Mouse (Mus musculus): ENCODE measurements around the gene Lpo. TPM values are rescaled to one million over a fixed set of nuclear protein-coding genes. Genes with fewer than 3 reads are reported as not detected.

Gene Lpo
- polyA plus RNA-seq, 1 experiment from 2014 or later = 0.25 TPM

GRCm38 (mm10) chr11:87801711-87802275 lies 26.3 kb downstream of the Lpo start:
- Histone ChIP-seq H3K4me1 (ENCODE audit: control insufficient read depth, insufficient read depth, low read length) (no peaks in the 10 kb centered on the region), H3K4me2 (ENCODE audit: low read depth, low read length) (no peak overlapping the region), H3K36me3 (replicated peaks; ENCODE audit: control insufficient read depth, insufficient read depth, low read depth, low read length) (no peaks in the 10 kb centered on the region), H3K9ac (replicated peaks; ENCODE audit: low read length) (no peak overlapping the region), H3K27me3 (ENCODE audit: control insufficient read depth, insufficient read depth, low read length) (no peaks in the 10 kb centered on the region), H3K4me3 (ENCODE audit: low read depth, low read length) (no peak overlapping the region), H3K9me3 (replicated peaks; ENCODE audit: control insufficient read depth, low read length) (no peaks in the 10 kb centered on the region), H3K27ac (replicated peaks; ENCODE audit: low read depth, low read length) (no peak overlapping the region)
- ATAC-seq (replicated peaks; ENCODE audit: insufficient number of reproducible peaks, low FRiP score, low TSS enrichment, low read depth) (no peak), DNase-seq (ENCODE audit: low spot score) (no peak)
- WGBS = 84% methylated on average over 22 of the region's 22 CpGs

DNA sequence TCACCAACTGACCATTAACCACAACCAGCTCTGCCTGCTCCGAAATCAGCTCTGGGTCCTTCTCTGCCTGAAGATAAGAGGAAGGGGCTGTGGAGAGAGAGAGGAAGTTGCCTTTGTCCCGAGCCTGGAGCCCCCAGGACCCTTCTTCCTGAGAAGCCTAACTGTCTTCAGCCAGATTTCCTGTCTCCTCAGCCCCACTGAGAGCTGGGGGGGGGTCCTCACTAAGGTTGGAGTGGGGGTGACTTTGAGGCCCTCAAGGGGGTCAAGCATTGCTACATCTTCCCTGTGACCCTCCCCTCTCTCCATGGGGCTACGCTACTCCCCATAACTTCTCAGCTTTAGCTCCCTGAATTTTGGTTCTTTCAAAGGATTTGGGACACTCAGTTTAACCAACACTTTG lies 34.6 kb downstream of the Lpo start, which contains the start of gene Mpo:
TSS of gene Mpo (plus strand) at position 122 of the 400 bp plus-strand sequence.
- Histone ChIP-seq H3K27me3 (ENCODE audit: control insufficient read depth, insufficient read depth, low read length) (no peaks in the 10 kb centered on the region), H3K27ac (replicated peaks; ENCODE audit: low read depth, low read length) (no peak within 1 kb of the TSS), H3K4me1 (ENCODE audit: control insufficient read depth, insufficient read depth, low read length) (no peaks in the 10 kb centered on the region), H3K9me3 (replicated peaks; ENCODE audit: control insufficient read depth, low read length) (no peaks in the 10 kb centered on the region), H3K9ac (replicated peaks; ENCODE audit: low read length) (no peak within 1 kb of the TSS), H3K4me2 (ENCODE audit: low read depth, low read length) (no peak within 1 kb of the TSS), H3K4me3 (ENCODE audit: low read depth, low read length) (no peak within 1 kb of the TSS), H3K36me3 (replicated peaks; ENCODE audit: control insufficient read depth, insufficient read depth, low read depth, low read length) (no peaks in the 10 kb centered on the region)
- DNase-seq (ENCODE audit: low spot score) (no peak), ATAC-seq (replicated peaks; ENCODE audit: insufficient number of reproducible peaks, low FRiP score, low TSS enrichment, low read depth) (no peak)
- 54% methylated on average over 2 of the region's 3 CpGs for WGBS

DNA sequence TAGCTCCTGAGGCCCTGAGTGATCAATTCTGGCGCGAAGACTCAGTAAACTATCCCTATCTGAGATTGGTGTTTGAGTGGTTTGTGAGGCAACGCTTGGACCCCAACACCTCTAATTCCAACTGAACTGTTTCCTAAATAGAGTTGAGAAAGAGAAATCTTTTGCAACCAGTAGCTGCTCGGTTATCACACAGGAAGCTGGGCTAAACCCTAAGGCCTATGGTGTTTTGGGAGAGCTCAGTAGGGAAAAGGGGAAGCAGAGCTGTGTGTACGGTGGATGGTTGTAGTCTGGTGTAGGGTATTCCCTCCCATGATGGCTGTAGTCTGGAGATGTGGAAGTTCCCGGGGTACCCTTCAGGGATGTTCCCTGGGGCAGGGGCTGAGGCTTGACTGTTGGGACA lies 38.0 kb downstream of the Lpo start:
- Histone ChIP-seq H3K4me3 (ENCODE audit: low read depth, low read length) (no peak overlapping the region), H3K27ac (replicated peaks; ENCODE audit: low read depth, low read length) (no peak overlapping the region), H3K27me3 (ENCODE audit: control insufficient read depth, insufficient read depth, low read length) (no peaks in the 10 kb centered on the region), H3K4me2 (ENCODE audit: low read depth, low read length) (no peak overlapping the region), H3K36me3 (replicated peaks; ENCODE audit: control insufficient read depth, insufficient read depth, low read depth, low read length) (no peaks in the 10 kb centered on the region), H3K4me1 (ENCODE audit: control insufficient read depth, insufficient read depth, low read length) (no peaks in the 10 kb centered on the region), H3K9ac (replicated peaks; ENCODE audit: low read length) (no peak overlapping the region), H3K9me3 (replicated peaks; ENCODE audit: control insufficient read depth, low read length) (no peaks in the 10 kb centered on the region)
- 86% methylated on average over 6 of the region's 6 CpGs for WGBS
- ATAC-seq (replicated peaks; ENCODE audit: insufficient number of reproducible peaks, low FRiP score, low TSS enrichment, low read depth) = no peak
- no peak for DNase-seq (ENCODE audit: low spot score)

GRCm38 (mm10) chr11:87780130-87780529 lies 48.0 kb downstream of the Lpo start:
- no peaks in the 10 kb centered on the region for H3K27me3 ChIP-seq (ENCODE audit: control insufficient read depth, insufficient read depth, low read length)
- 86% methylated on average over 8 of the region's 8 CpGs for WGBS
- H3K9me3 ChIP-seq (replicated peaks; ENCODE audit: control insufficient read depth, low read length) = no peaks in the 10 kb centered on the region
- H3K36me3 ChIP-seq (replicated peaks; ENCODE audit: control insufficient read depth, insufficient read depth, low read depth, low read length) = no peaks in the 10 kb centered on the region
- no peak overlapping the region for H3K4me2 ChIP-seq (ENCODE audit: low read depth, low read length)
- no peaks in the 10 kb centered on the region; the same call in 1 of the 2 replicates for H3K4me1 ChIP-seq (ENCODE audit: control insufficient read depth, insufficient read depth, low read length)
- H3K9ac ChIP-seq (replicated peaks; ENCODE audit: low read length) = no peak overlapping the region
- H3K27ac ChIP-seq (replicated peaks; ENCODE audit: low read depth, low read length) = no peak overlapping the region
- no peak for ATAC-seq (replicated peaks; ENCODE audit: insufficient number of reproducible peaks, low FRiP score, low TSS enrichment, low read depth)
- DNase-seq (ENCODE audit: low spot score) = no peak
- no peak overlapping the region for H3K4me3 ChIP-seq (ENCODE audit: low read depth, low read length)

GRCm38 (mm10) chr11:87779392-87779791 lies 48.7 kb downstream of the Lpo start:
- Histone ChIP-seq H3K9me3 (replicated peaks; ENCODE audit: control insufficient read depth, low read length) (no peaks in the 10 kb centered on the region), H3K4me1 (ENCODE audit: control insufficient read depth, insufficient read depth, low read length) (no peaks in the 10 kb centered on the region; the same call in 1 of the 2 replicates), H3K36me3 (replicated peaks; ENCODE audit: control insufficient read depth, insufficient read depth, low read depth, low read length) (no peaks in the 10 kb centered on the region), H3K4me2 (ENCODE audit: low read depth, low read length) (no peak overlapping the region), H3K9ac (replicated peaks; ENCODE audit: low read length) (no peak overlapping the region), H3K27me3 (ENCODE audit: control insufficient read depth, insufficient read depth, low read length) (no peaks in the 10 kb centered on the region), H3K27ac (replicated peaks; ENCODE audit: low read depth, low read length) (no peak overlapping the region), H3K4me3 (ENCODE audit: low read depth, low read length) (no peak overlapping the region)
- DNase-seq (ENCODE audit: low spot score) (no peak), ATAC-seq (replicated peaks; ENCODE audit: insufficient number of reproducible peaks, low FRiP score, low TSS enrichment, low read depth) (no peak)
- 83% methylated on average over 4 of the region's 4 CpGs for WGBS

- Histone ChIP-seq H3K27me3 (ENCODE audit: control insufficient read depth, insufficient read depth, low read length) (no peaks in the 10 kb centered on the region), H3K9me3 (replicated peaks; ENCODE audit: control insufficient read depth, low read length) (no peaks in the 10 kb centered on the region), H3K36me3 (replicated peaks; ENCODE audit: control insufficient read depth, insufficient read depth, low read depth, low read length) (no peaks in the 10 kb centered on the region), H3K4me1 (ENCODE audit: control insufficient read depth, insufficient read depth, low read length) (no peaks in the 10 kb centered on the region; the same call in 1 of the 2 replicates), H3K27ac (replicated peaks; ENCODE audit: low read depth, low read length) (no peak overlapping the region), H3K4me2 (ENCODE audit: low read depth, low read length) (peak overlapping the region; percentile 81), H3K9ac (replicated peaks; ENCODE audit: low read length) (peak overlapping the region; percentile 65; the same call in 1 of the 2 replicates), H3K4me3 (ENCODE audit: low read depth, low read length) (no peak overlapping the region)
- no peak for DNase-seq (ENCODE audit: low spot score)
- 29% methylated on average over 12 of the region's 12 CpGs for WGBS
- ATAC-seq (replicated peaks; ENCODE audit: insufficient number of reproducible peaks, low FRiP score, low TSS enrichment, low read depth) = 0 out of 2 replicates have a peak, but pooled peaks have one; percentile 1
These were observed 49.2 kb downstream of the Lpo start for GRCm38 (mm10) chr11:87778915-87779314.

DNA sequence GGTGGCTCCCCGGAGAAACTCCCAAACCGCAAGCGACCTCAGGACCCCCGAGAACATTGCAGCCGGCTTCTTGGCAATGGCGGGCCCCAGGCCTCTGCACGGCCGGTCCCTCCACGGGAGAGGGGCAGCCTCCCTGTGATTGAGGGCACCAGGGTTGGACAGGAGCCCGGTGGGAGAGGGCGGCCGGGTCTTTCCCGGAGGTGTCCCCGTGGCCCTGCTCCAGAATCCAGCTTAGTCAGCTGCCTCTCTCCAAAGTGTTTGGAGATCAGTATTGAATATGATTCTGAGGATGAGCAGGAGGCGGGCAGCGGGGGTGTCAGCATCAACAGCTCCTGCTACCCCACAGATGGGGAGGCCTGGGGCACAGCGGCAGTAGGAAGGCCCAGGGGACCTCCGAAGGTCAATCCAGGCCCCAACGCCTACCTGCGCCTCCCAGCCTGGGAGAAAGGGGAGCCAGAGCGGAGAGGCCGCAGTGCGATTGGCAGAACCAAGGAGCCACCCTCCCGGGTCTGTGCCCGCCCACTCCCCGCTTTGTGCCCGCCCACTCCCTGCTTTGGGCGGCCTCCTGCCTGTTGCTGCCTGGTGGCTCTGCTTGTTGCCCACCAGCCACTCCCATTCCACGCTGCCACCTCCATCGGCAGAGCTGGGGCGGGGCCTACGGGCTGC lies 49.9 kb downstream of the Lpo start:
- Histone ChIP-seq H3K4me3 (ENCODE audit: low read depth, low read length) (peak overlapping the region; percentile 29), H3K9me3 (replicated peaks; ENCODE audit: control insufficient read depth, low read length) (no peaks in the 10 kb centered on the region), H3K4me2 (ENCODE audit: low read depth, low read length) (peak overlapping the region; percentile 81), H3K36me3 (replicated peaks; ENCODE audit: control insufficient read depth, insufficient read depth, low read depth, low read length) (no peaks in the 10 kb centered on the region), H3K27ac (replicated peaks; ENCODE audit: low read depth, low read length) (no peak overlapping the region), H3K27me3 (ENCODE audit: control insufficient read depth, insufficient read depth, low read length) (no peaks in the 10 kb centered on the region), H3K9ac (replicated peaks; ENCODE audit: low read length) (peak overlapping the region; percentile 65), H3K4me1 (ENCODE audit: control insufficient read depth, insufficient read depth, low read length) (no peaks in the 10 kb centered on the region; the same call in 1 of the 2 replicates)
- 9% methylated on average over 27 of the region's 32 CpGs for WGBS
- ATAC-seq (replicated peaks; ENCODE audit: insufficient number of reproducible peaks, low FRiP score, low TSS enrichment, low read depth) (peak; percentile 82), DNase-seq (ENCODE audit: low spot score) (peak; percentile 88)

DNA sequence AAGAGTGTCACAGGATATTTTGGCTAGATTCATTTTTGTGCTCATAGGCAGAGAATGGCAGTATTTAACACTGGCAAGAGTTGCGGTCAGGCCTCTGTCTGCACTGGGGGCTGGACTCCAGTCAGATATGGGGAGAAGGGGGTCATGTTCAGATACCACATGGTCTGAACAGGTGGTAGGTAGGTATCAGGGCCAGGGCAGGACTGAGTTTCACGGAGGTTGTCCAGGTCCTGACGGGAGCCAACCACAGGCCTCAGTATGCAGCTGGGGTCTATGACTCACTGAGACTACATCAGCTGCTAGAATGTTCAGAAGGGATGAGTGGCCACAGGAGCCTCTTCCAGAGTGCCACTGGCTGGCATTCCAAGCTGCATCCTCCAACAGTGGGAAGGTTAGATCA lies 55.7 kb downstream of the Lpo start:
- H3K4me1 ChIP-seq (ENCODE audit: control insufficient read depth, insufficient read depth, low read length) = no peaks in the 10 kb centered on the region; the same call in 1 of the 2 replicates
- H3K27ac ChIP-seq (replicated peaks; ENCODE audit: low read depth, low read length) = no peak overlapping the region
- WGBS = 94% methylated on average over 3 of the region's 3 CpGs
- no peak overlapping the region for H3K4me2 ChIP-seq (ENCODE audit: low read depth, low read length)
- H3K9ac ChIP-seq (replicated peaks; ENCODE audit: low read length) = no peak overlapping the region
- no peak overlapping the region for H3K4me3 ChIP-seq (ENCODE audit: low read depth, low read length)
- DNase-seq (ENCODE audit: low spot score) = no peak
- H3K27me3 ChIP-seq (ENCODE audit: control insufficient read depth, insufficient read depth, low read length) = no peaks in the 10 kb centered on the region
- ATAC-seq (replicated peaks; ENCODE audit: insufficient number of reproducible peaks, low FRiP score, low TSS enrichment, low read depth) = no peak
- H3K36me3 ChIP-seq (replicated peaks; ENCODE audit: control insufficient read depth, insufficient read depth, low read depth, low read length) = no peaks in the 10 kb centered on the region
- H3K9me3 ChIP-seq (replicated peaks; ENCODE audit: control insufficient read depth, low read length) = no peaks in the 10 kb centered on the region
